27 mouse cellular contexts compared by ENCODE assay signal in the genomic region with DNA sequence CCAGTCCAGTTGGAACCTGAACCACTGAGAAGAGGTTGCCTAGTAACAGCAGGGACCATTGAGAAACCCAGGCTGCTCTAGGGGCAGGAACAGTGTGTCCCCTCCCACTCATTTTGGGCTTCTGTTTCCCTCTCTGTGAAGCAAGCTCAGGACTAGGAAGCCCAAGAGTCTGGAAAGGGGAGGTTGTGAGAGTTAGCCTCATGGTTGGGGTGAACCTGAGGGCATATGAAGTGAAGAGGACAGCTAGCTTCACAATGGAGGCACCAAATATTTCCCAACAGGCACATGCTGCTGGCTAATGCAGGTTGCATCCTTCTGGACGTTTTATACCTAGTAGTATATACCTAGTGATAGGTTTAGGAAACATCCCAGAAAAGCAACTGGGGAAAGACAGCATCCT.
"Had no signal": no experiment of that assay in that cellular context is flagged by ENCODE, and none has a peak within 500 bp of the region (broad histone marks: within the 10 kb centered on the region; RNA-seq: fewer than 3 reads in every experiment).

No protein-coding gene starts in this region.

- H3K27ac ChIP-seq: gastrocnemius, adult 2 months; heart, adult 2 months; heart, embryonic 13.5 days; heart, embryonic 15.5 days; hindbrain, embryonic 10.5 days; hindbrain, embryonic 12.5 days; hindbrain, embryonic 14.5 days; intestine, embryonic 15.5 days; left cerebral cortex, adult 2 months; limb, embryonic 10.5 days; limb, embryonic 12.5 days; liver, embryonic 13.5 days had no signal

- H3K9ac ChIP-seq: heart, embryonic 13.5 days; heart, embryonic 15.5 days; hindbrain, embryonic 12.5 days; hindbrain, embryonic 14.5 days; intestine, embryonic 15.5 days; limb, embryonic 12.5 days; liver, embryonic 13.5 days had no signal

- ATAC-seq: hindbrain, embryonic 16.5 days; inflammation-experienced regulatory T-cells, adult 6 months; intestine, embryonic 15.5 days; intestine, postnatal 0 days had no signal

- H3K9me3 ChIP-seq: heart, embryonic 13.5 days; heart, embryonic 15.5 days; hindbrain, embryonic 10.5 days; hindbrain, embryonic 12.5 days; intestine, embryonic 15.5 days; limb, embryonic 10.5 days; limb, embryonic 12.5 days; liver, embryonic 13.5 days had no signal

- H3K4me2 ChIP-seq: heart, embryonic 11.5 days; heart, embryonic 13.5 days; heart, embryonic 15.5 days; hindbrain, embryonic 12.5 days; hindbrain, embryonic 14.5 days; intestine, embryonic 15.5 days; limb, embryonic 12.5 days; liver, embryonic 11.5 days; liver, embryonic 13.5 days had no signal

- H3K4me3 ChIP-seq: gastrocnemius, adult 2 months; heart, adult 2 months; heart, embryonic 13.5 days; heart, embryonic 15.5 days; hindbrain, embryonic 10.5 days; hindbrain, embryonic 12.5 days; intestine, embryonic 15.5 days; left cerebral cortex, adult 2 months; limb, embryonic 10.5 days; limb, embryonic 12.5 days; liver, embryonic 13.5 days had no signal

- H3K4me1 ChIP-seq: heart, embryonic 13.5 days; heart, embryonic 15.5 days; hindbrain, embryonic 10.5 days; hindbrain, embryonic 12.5 days; intestine, embryonic 15.5 days; limb, embryonic 10.5 days; limb, embryonic 12.5 days; liver, embryonic 13.5 days had no signal

- H3K27me3 ChIP-seq: heart, embryonic 13.5 days; heart, embryonic 15.5 days; hindbrain, embryonic 12.5 days; intestine, embryonic 15.5 days; limb, embryonic 12.5 days; liver, embryonic 13.5 days had no signal

- DNase-seq: gastrocnemius, adult 2 months; gastrocnemius, postnatal 10 days; gastrocnemius, postnatal 25 days; heart, adult 2 months; heart, postnatal 4 days; kidney, adult 18-20 months; kidney, adult 8-10 months; kidney, postnatal 10 days; kidney, postnatal 25 days; kidney, postnatal 4 days; layer of hippocampus, adult 9-11 months; liver; liver, embryonic 13.5 days had no signal
